Mouse (Mus musculus) heart, postnatal 0 days (tissue): ENCODE measurements at regions not wholly inside any gene's neighbourhood (a gene's known extent, or its start where the extent isn't known, plus 50 kb on each side); places are given as distances from the start of the nearest gene placed in this dataset.

Source experiments
- ATAC-seq: fragments of 200-750 bp; cut with Nextera tagmentation; 2 replicates; pipeline ENCODE4 v1.8.0; 2017; ENCODE audit warnings: low read depth, moderate number of reproducible peaks, moderate library complexity; ENCODE audit not compliant: insufficient read depth
- DNase-seq: peaks from one replicate; pipeline ENCODE4 v3.0.0-alpha.2; 2016; ENCODE audit warnings: low spot score
- H3K27ac ChIP-seq: fragments of 300-500 bp; sonication (generic); 2 replicates; pipeline ENCODE4 v1.5.1; 2014; ENCODE audit warnings: low read depth, mild to moderate bottlenecking
- H3K27me3 ChIP-seq: fragments of 300-500 bp; sonication (generic); 2 replicates; pipeline ENCODE4 v1.6.1; 2014; ENCODE audit warnings: low read length, mixed read lengths; ENCODE audit not compliant: control insufficient read depth, insufficient read depth
- H3K36me3 ChIP-seq: fragments of 300-500 bp; sonication (generic); replicated peaks from 2 replicates; pipeline ENCODE4 v1.6.1; 2014; ENCODE audit warnings: low read length, mixed read lengths; ENCODE audit not compliant: control insufficient read depth, insufficient read depth
- H3K4me1 ChIP-seq: fragments of 300-500 bp; sonication (generic); 2 replicates; pipeline ENCODE4 v1.6.1; 2014; ENCODE audit warnings: antibody characterized with exemption; ENCODE audit not compliant: control insufficient read depth, insufficient read depth
- H3K4me2 ChIP-seq: fragments of 300-500 bp; sonication (generic); 2 replicates; pipeline ENCODE4 v1.6.1; 2014; ENCODE audit warnings: low read depth, mild to moderate bottlenecking, low read length, moderate library complexity
- H3K4me3 ChIP-seq: fragments of 300-500 bp; sonication (generic); 2 replicates; pipeline ENCODE4 v1.5.1; 2014; ENCODE audit warnings: low read depth, low read length
- H3K9ac ChIP-seq: fragments of 300-500 bp; sonication (generic); replicated peaks from 2 replicates; pipeline ENCODE4 v1.6.1; 2014; ENCODE audit warnings: low read depth, low read length, mixed read lengths
- H3K9me3 ChIP-seq: fragments of 300-500 bp; sonication (generic); replicated peaks from 2 replicates; pipeline ENCODE4 v1.6.1; 2016; ENCODE audit warnings: low read length; ENCODE audit not compliant: control insufficient read depth
- CTCF ChIP-seq: IDR thresholded peaks from 2 replicates; pipeline ENCODE4 v1.5.1; 2016; ENCODE audit warnings: antibody characterized with exemption, control low read depth, low read depth
- EP300 ChIP-seq: IDR thresholded peaks from 2 replicates; pipeline ENCODE4 v1.6.1; 2016; ENCODE audit warnings: antibody characterized with exemption, low read depth
- WGBS: fragments of 180-500 bp; shearing (Covaris S2); extraction: QIAGEN DNeasy Blood & Tissue Kit; methylation state at CpG from one replicate; pipeline ENCODE4 v1.1.7; 2014; 5-methylcytosine and 5-hydroxymethylcytosine counted together

DNA sequence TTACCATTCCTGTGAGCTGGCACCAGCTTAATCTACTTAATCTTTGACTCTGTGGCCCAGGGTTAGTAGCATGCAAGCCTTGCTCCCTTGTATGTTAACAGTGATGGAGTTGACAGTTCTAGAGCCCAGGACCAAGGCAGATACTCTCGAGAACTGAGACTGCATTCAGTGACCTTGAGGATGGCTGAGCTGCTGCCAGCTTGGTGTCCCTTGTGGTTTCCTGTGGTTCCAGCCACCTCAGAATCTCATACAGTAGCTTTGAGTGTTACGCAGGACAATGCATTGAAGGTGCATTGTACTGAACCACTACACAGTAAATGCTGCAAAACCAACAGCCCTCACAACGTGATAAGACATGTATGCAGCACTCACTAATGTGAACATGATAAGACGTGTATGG is 90.6 kb downstream of the Zfp706 start:
- no peaks in the 10 kb centered on the region for H3K36me3 ChIP-seq
- peaks cover 7% of the 10 kb centered on the region; the same call in 1 of the 2 replicates for H3K4me1 ChIP-seq
- ATAC-seq (peak; percentile 39; the same call in 1 of the 2 replicates), DNase-seq (no peak)
- H3K27ac ChIP-seq = no peak overlapping the region; the same call in 1 of the 2 replicates
- no peak overlapping the region for H3K4me2 ChIP-seq
- H3K9me3 ChIP-seq = no peaks in the 10 kb centered on the region
- WGBS = 27% methylated on average over 4 of the region's 4 CpGs
- no peaks in the 10 kb centered on the region for H3K27me3 ChIP-seq
- no peak overlapping the region for H3K9ac ChIP-seq
- no peak for TF ChIP-seq EP300
- TF ChIP-seq CTCF = no peak
- H3K4me3 ChIP-seq = no peak overlapping the region

DNA sequence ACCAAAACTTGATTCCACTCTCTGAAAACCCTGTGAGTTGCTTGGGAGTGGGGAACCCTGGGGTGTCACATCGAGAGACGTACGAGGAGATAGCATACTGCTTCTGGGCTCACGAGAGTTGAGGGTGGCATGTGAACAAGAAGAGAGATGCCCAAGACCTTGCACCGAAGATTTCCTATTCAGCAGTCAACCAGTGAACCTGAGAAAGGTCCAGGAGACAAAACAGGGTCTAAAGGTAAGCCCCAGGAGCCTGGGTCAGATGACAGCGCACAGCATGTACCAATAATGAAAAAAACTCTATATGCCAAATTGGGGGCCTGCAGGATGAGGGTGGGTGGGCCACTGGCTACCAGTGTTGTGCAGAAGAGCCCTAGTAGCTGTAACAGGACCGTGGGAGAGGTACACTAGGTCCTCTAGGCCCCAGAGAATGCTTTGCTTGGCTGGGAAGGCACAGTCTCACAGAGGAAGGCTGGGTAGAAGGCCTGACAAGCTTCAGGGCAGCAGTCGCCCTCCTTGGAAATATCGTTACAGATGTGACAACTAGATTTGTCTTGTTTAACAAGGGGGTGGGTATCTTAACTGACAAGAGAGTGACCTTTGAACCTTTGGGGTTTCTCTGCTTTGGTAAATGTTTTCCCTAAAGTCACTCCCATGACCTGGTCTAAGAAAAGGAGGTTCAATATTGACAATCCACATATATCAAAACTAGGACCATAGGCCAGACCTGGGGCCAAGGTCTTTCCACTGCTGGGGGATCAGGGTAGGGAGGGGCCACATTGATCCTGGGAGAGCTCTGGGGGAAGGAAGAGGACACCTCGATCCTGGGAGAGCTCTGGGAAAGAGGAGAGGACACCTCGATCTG is 93.1 kb downstream of the Zfp706 start:
- no peak for TF ChIP-seq CTCF
- no peak for TF ChIP-seq EP300
- WGBS = 83% methylated on average over 11 of the region's 11 CpGs
- no peaks in the 10 kb centered on the region for H3K36me3 ChIP-seq

DNA sequence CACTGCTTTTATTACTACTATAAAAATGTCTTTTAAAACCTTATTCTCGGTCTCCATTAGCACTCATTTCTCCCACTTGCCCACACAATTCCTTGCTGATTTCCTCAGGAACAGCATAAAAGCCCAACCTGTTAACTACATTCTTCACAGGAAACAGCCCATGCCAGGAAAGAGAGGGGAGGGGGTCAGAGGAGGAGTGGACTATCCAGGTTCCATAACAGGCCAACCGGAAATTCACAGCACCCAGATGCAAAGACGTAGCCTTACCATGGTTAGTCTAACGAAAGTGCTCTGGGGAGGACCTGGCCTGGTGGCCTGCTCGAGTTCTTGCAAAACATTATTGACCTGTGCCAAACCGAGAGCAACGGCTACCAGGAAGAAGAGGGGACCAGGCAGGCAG is 94.3 kb downstream of the Zfp706 start:
- TF ChIP-seq CTCF (no peak), EP300 (no peak)
- WGBS = 83% methylated on average over 7 of the region's 7 CpGs
- DNase-seq = no peak
- no peak for ATAC-seq
- Histone ChIP-seq H3K9ac (no peak overlapping the region), H3K36me3 (no peaks in the 10 kb centered on the region), H3K27ac (no peak overlapping the region), H3K4me3 (no peak overlapping the region), H3K9me3 (no peaks in the 10 kb centered on the region), H3K27me3 (no peaks in the 10 kb centered on the region), H3K4me1 (peaks cover 7% of the 10 kb centered on the region; the same call in 1 of the 2 replicates), H3K4me2 (no peak overlapping the region)

More for the DNA sequence above, 93.1 kb downstream of the Zfp706 start:
- no peaks in the 10 kb centered on the region for H3K9me3 ChIP-seq
- no peak for DNase-seq
- H3K4me2 ChIP-seq = no peak overlapping the region
- H3K9ac ChIP-seq = no peak overlapping the region
- H3K27ac ChIP-seq = no peak overlapping the region
- no peak overlapping the region for H3K4me3 ChIP-seq
- ATAC-seq = no peak
- H3K4me1 ChIP-seq = peaks cover 7% of the 10 kb centered on the region; the same call in 1 of the 2 replicates
- H3K27me3 ChIP-seq = no peaks in the 10 kb centered on the region

DNA sequence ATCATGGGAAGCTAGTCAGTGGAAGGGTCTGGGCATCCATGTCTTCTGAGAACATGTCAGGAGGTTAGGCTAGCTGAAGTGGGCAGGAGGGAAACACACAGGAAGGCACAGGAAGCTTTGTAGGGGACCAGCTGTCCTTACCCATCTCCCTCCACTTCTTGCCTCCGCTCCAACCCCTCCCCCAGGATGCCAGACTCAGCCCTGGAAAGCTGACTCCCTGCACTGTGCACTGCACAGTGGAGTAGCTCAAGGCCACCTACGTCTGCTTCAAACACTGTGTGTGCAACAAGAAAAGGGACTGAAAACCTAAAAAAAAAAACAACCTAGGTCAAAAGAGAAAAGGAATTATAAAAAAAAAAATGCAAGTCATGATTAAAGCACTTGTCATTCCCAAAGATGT is 97.3 kb downstream of the Zfp706 start:
- TF ChIP-seq CTCF (no peak), EP300 (no peak)
- H3K4me2 ChIP-seq = no peak overlapping the region
- WGBS = 72% methylated on average over 2 of the region's 2 CpGs

DNA sequence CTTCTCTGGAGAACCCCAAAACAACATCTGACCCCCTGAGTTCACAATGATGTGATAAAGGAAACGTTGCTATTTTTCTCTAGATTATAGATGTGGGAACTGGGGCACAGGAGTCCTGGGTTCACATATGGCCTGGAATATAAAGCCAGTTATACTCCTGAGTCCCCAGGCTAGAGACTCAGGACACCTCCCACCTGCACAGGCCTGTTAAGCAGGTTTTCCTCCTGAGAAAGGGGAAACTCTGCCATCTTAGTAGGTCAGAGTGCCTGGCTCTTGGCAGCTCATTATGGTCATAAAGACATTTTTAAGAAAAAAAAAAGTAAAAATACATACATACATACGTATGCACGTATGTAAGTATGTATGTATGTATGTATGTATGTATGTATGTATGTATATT is 98.1 kb downstream of the Zfp706 start:
- TF ChIP-seq EP300 (no peak), CTCF (no peak)
- H3K4me2 ChIP-seq = no peak overlapping the region
- WGBS = 76% methylated on average over 3 of the region's 3 CpGs
- no peak overlapping the region for H3K9ac ChIP-seq
- H3K27me3 ChIP-seq = no peaks in the 10 kb centered on the region
- no peak overlapping the region for H3K27ac ChIP-seq
- no peaks in the 10 kb centered on the region for H3K9me3 ChIP-seq
- ATAC-seq = no peak
- no peak for DNase-seq
- no peaks in the 10 kb centered on the region for H3K4me1 ChIP-seq
- no peaks in the 10 kb centered on the region for H3K36me3 ChIP-seq
- H3K4me3 ChIP-seq = no peak overlapping the region

More for the DNA sequence above, 97.3 kb downstream of the Zfp706 start:
- Histone ChIP-seq H3K27me3 (no peaks in the 10 kb centered on the region), H3K9me3 (no peaks in the 10 kb centered on the region), H3K4me3 (no peak overlapping the region), H3K36me3 (no peaks in the 10 kb centered on the region), H3K27ac (no peak overlapping the region), H3K9ac (no peak overlapping the region), H3K4me1 (no peaks in the 10 kb centered on the region)
- no peak for DNase-seq
- no peak for ATAC-seq
